ENCODE assay signal across 9 mouse cellular contexts in genomic region chr5:137032033-137032421, GRCm38 (mm10). TPM values are rescaled to one million over a fixed set of nuclear protein-coding genes. Genes with fewer than 3 reads are reported as not detected.
A peak's percentile ranks its signal among the peaks of the same experiment; 100 is the strongest.
DNase-seq lines count a peak whose midpoint lies in the region; ATAC-seq and TF ChIP-seq lines count a peak whose summit lies in the region.
"Had no signal": no experiment of that assay in that cellular context is flagged by ENCODE, and none has a peak within 500 bp of the region (broad histone marks: within the 10 kb centered on the region; RNA-seq: fewer than 3 reads in every experiment).

No protein-coding gene starts in this region.

- TF ChIP-seq EP300 in heart, adult 2 months (IDR thresholded peaks at IDR 0.05; ENCODE audit: insufficient read depth, low read depth, low read length), result no peak

- H3K9me3 ChIP-seq in G1E (replicated peaks), result peaks cover 8% of the 10 kb centered on the region
- no peaks in the 10 kb centered on the region for H3K9me3 ChIP-seq in embryonic facial prominence, embryonic 11.5 days (replicated peaks; ENCODE audit: control insufficient read depth, low read length)
- H3K9me3 ChIP-seq in hindbrain, embryonic 15.5 days, result no peaks in the 10 kb centered on the region
- H3K9me3 ChIP-seq in liver, embryonic 11.5 days (ENCODE audit: control insufficient read depth, low read length), result no peaks in the 10 kb centered on the region

- H3K4me1 ChIP-seq in heart, adult 2 months (ENCODE audit: control insufficient read depth, insufficient read depth, low read length), result peaks cover 2% of the 10 kb centered on the region
- peaks cover 61% of the 10 kb centered on the region for H3K4me1 ChIP-seq in G1E (ENCODE audit: insufficient read depth, low read depth, low read length)
- peaks cover 11% of the 10 kb centered on the region; the same call in 1 of the 2 replicates for H3K4me1 ChIP-seq in embryonic facial prominence, embryonic 11.5 days (ENCODE audit: control insufficient read depth, insufficient read depth, low read length)
- H3K4me1 ChIP-seq in hindbrain, embryonic 15.5 days (replicated peaks), result peaks cover 38% of the 10 kb centered on the region
- H3K4me1 ChIP-seq in liver, embryonic 11.5 days (replicated peaks; ENCODE audit: control insufficient read depth, insufficient read depth, low read length), result peaks cover 23% of the 10 kb centered on the region

- DNase-seq in heart, adult 2 months, result peak in 1 of 2 experiments; percentile 34
- DNase-seq in heart, postnatal 14 days, result no peak
- peak; percentile 49 for DNase-seq in G1E (ENCODE audit: low spot score)
- peak; percentile 15 for DNase-seq in embryonic facial prominence, embryonic 11.5 days (ENCODE audit: low spot score)
- peak; percentile 48 for DNase-seq in liver, embryonic 11.5 days (ENCODE audit: low spot score)
- DNase-seq in retina, postnatal 1 day, result peak; percentile 43
- DNase-seq in ovary, adult 18-20 months (ENCODE audit: low spot score), result no peak

- H3K27me3 ChIP-seq in heart, adult 2 months (ENCODE audit: control insufficient read depth, insufficient read depth, low read length), result peaks cover 16% of the 10 kb centered on the region
- peaks cover 51% of the 10 kb centered on the region for H3K27me3 ChIP-seq in G1E (ENCODE audit: insufficient read depth, low read length)
- peaks cover 43% of the 10 kb centered on the region for H3K27me3 ChIP-seq in embryonic facial prominence, embryonic 11.5 days (ENCODE audit: control insufficient read depth, insufficient read depth, low read length)
- peaks cover 21% of the 10 kb centered on the region for H3K27me3 ChIP-seq in hindbrain, embryonic 15.5 days
- H3K27me3 ChIP-seq in liver, embryonic 11.5 days (replicated peaks; ENCODE audit: control insufficient read depth, insufficient read depth, low read length), result peaks cover 56% of the 10 kb centered on the region

- H3K4me2 ChIP-seq in embryonic facial prominence, embryonic 11.5 days (ENCODE audit: low read depth, low read length), result peak overlapping the region; percentile 97
- peak overlapping the region; percentile 99 for H3K4me2 ChIP-seq in hindbrain, embryonic 15.5 days
- H3K4me2 ChIP-seq in liver, embryonic 11.5 days, result peak overlapping the region; percentile 98

- TF ChIP-seq POLR2A in heart, adult 2 months (IDR thresholded peaks at IDR 0.05; ENCODE audit: insufficient read depth, low read depth, low read length), result no peak

- no peak overlapping the region for H3K27ac ChIP-seq in heart, adult 2 months
- no peak overlapping the region for H3K27ac ChIP-seq in embryonic facial prominence, embryonic 11.5 days (replicated peaks; ENCODE audit: low read depth, low read length)
- H3K27ac ChIP-seq in hindbrain, embryonic 15.5 days (replicated peaks), result peak overlapping the region; percentile 61; the same call in 1 of the 2 replicates
- no peak overlapping the region for H3K27ac ChIP-seq in liver, embryonic 11.5 days (ENCODE audit: low read depth, low read length)
- H3K27ac ChIP-seq: macrophage had no signal

- H3K79me2 ChIP-seq in heart, adult 2 months (replicated peaks; ENCODE audit: control insufficient read depth, insufficient read depth, low read length), result no peaks in the 10 kb centered on the region

- peak overlapping the region; percentile 40; the same call in 1 of the 2 replicates for H3K9ac ChIP-seq in heart, adult 2 months (ENCODE audit: low read depth, low read length)
- H3K9ac ChIP-seq in embryonic facial prominence, embryonic 11.5 days (replicated peaks; ENCODE audit: low read length), result no peak overlapping the region
- peak overlapping the region; percentile 53 for H3K9ac ChIP-seq in hindbrain, embryonic 15.5 days
- no peak overlapping the region for H3K9ac ChIP-seq in liver, embryonic 11.5 days (ENCODE audit: low read depth, low read length)

- under 1% methylated on average over 30 of the region's 33 CpGs for WGBS in heart, adult 2 months
- WGBS in embryonic facial prominence, embryonic 11.5 days, result under 1% methylated on average over 32 of the region's 33 CpGs
- under 1% methylated on average over 33 of the region's 33 CpGs for WGBS in hindbrain, embryonic 15.5 days
- WGBS in liver, embryonic 11.5 days, result under 1% methylated on average over 33 of the region's 33 CpGs

- ATAC-seq in G1E (ENCODE audit: extremely low read depth, insufficient number of reproducible peaks, low FRiP score, poor library complexity, severe bottlenecking), result no peak
- ATAC-seq in embryonic facial prominence, embryonic 11.5 days (replicated peaks; ENCODE audit: insufficient number of reproducible peaks, low FRiP score, low TSS enrichment, low read depth), result no peak
- ATAC-seq in hindbrain, embryonic 15.5 days (ENCODE audit: low FRiP score, low read depth), result no peak
- no peak for ATAC-seq in liver, embryonic 11.5 days (replicated peaks; ENCODE audit: low FRiP score)

- H3K36me3 ChIP-seq in heart, adult 2 months (ENCODE audit: control insufficient read depth, insufficient read depth, low read length), result no peaks in the 10 kb centered on the region
- H3K36me3 ChIP-seq in G1E (replicated peaks), result peaks cover 31% of the 10 kb centered on the region
- H3K36me3 ChIP-seq in embryonic facial prominence, embryonic 11.5 days (replicated peaks; ENCODE audit: control insufficient read depth, insufficient read depth, low read depth, low read length), result no peaks in the 10 kb centered on the region; the same call in 1 of the 2 replicates
- H3K36me3 ChIP-seq in hindbrain, embryonic 15.5 days, result peaks cover 12% of the 10 kb centered on the region; the same call in 1 of the 2 replicates
- H3K36me3 ChIP-seq in liver, embryonic 11.5 days (ENCODE audit: control insufficient read depth, insufficient read depth, low read length), result no peaks in the 10 kb centered on the region; the same call in 1 of the 2 replicates

- intact Hi-C loops in heart, adult 2 months (cut with DNase I), result loop anchor here (2.0 kb wide), 1 partner anchor 15 kb away; the partner anchor contains the start of gene Ap1s1
- intact Hi-C loops in heart, postnatal 14 days (cut with DNase I), result no loop called here

- H3K4me3 ChIP-seq in heart, adult 2 months, result peak overlapping the region; percentile 50
- H3K4me3 ChIP-seq in G1E (ENCODE audit: low read depth, low read length), result peak overlapping the region; percentile 72
- H3K4me3 ChIP-seq in embryonic facial prominence, embryonic 11.5 days (ENCODE audit: low read depth, low read length), result peak overlapping the region; percentile 36
- peak overlapping the region; percentile 58 for H3K4me3 ChIP-seq in hindbrain, embryonic 15.5 days
- peak overlapping the region; percentile 56 for H3K4me3 ChIP-seq in liver, embryonic 11.5 days (ENCODE audit: low read depth, low read length)

- no peak for TF ChIP-seq CTCF in heart, adult 2 months (IDR thresholded peaks at IDR 0.05)
- TF ChIP-seq CTCF in G1E (IDR thresholded peaks at IDR 0.05; ENCODE audit: low read depth, low read length), result no peak

RNA-seq across cellular contexts. Expression of gene Vgf, which starts 5.8 kb away (rescaled TPM):
- total RNA-seq in heart, adult 2 months (2021), result not detected
- polyA plus RNA-seq in heart, adult 2 months (2012; rRNA removed), result 0.06 TPM in 2 replicates
- not detected for total RNA-seq in heart, postnatal 14 days (2021)
- total RNA-seq in G1E (2014; fragmentation: Nextera tagmentation) (not detected in 2 replicates), G1E (2017) (0.06 and 0.11 TPM in 2 replicates)
- 0.56 and 0.59 TPM in 2 replicates for polyA plus RNA-seq in G1E (2012)
- polyA plus RNA-seq in embryonic facial prominence, embryonic 11.5 days (2014; fragmentation: Nextera tagmentation; extraction: Ambion mirVana), result 0.68 and 0.72 TPM in 2 replicates
- polyA plus RNA-seq in hindbrain, embryonic 15.5 days (2015; fragmentation: Nextera tagmentation; extraction: Ambion mirVana), result 15.2 and 15.4 TPM in 2 replicates
- polyA plus RNA-seq in liver, embryonic 11.5 days (2014; fragmentation: Nextera tagmentation; extraction: Ambion mirVana), result 0.07 TPM in 1 of 2 replicates, not detected in the other
- polyA plus RNA-seq: macrophage had no signal

RNA-seq across cellular contexts. Expression of gene Ap1s1, which starts 13.9 kb away (rescaled TPM):
- total RNA-seq in heart, adult 2 months (2021), result 10 to 100 TPM; 33.9 to 36.8 TPM
- 23.4 and 38.6 TPM in 2 replicates for polyA plus RNA-seq in heart, adult 2 months (2012; rRNA removed)
- total RNA-seq in heart, postnatal 14 days (2021), result 10 to 100 TPM; 41.9 to 50.2 TPM
- 36.8 and 37.5 TPM in 2 replicates for total RNA-seq in G1E (2014; fragmentation: Nextera tagmentation)
- total RNA-seq in G1E (2017), result 104 and 115 TPM in 2 replicates
- polyA plus RNA-seq in G1E (2012), result 136 and 173 TPM in 2 replicates
- 144 and 159 TPM in 2 replicates for polyA plus RNA-seq in embryonic facial prominence, embryonic 11.5 days (2014; fragmentation: Nextera tagmentation; extraction: Ambion mirVana)
- polyA plus RNA-seq in hindbrain, embryonic 15.5 days (2015; fragmentation: Nextera tagmentation; extraction: Ambion mirVana), result 237 and 239 TPM in 2 replicates
- 163 and 175 TPM in 2 replicates for polyA plus RNA-seq in liver, embryonic 11.5 days (2014; fragmentation: Nextera tagmentation; extraction: Ambion mirVana)

RNA-seq across cellular contexts. Expression of gene Serpine1, which starts 40.0 kb away (rescaled TPM):
- 10 to 100 TPM; 24.0 to 29.6 TPM for total RNA-seq in heart, adult 2 months (2021)
- 21.9 and 41.8 TPM in 2 replicates for polyA plus RNA-seq in heart, adult 2 months (2012; rRNA removed)
- total RNA-seq in heart, postnatal 14 days (2021), result 10 to 100 TPM; 12.5 TPM
- total RNA-seq in G1E (2014; fragmentation: Nextera tagmentation) (76.9 and 92.3 TPM in 2 replicates), G1E (2017) (18.6 and 20.4 TPM in 2 replicates)
- 1.1 and 1.9 TPM in 2 replicates for polyA plus RNA-seq in G1E (2012)
- 0.17 TPM in 1 of 2 replicates, not detected in the other for polyA plus RNA-seq in embryonic facial prominence, embryonic 11.5 days (2014; fragmentation: Nextera tagmentation; extraction: Ambion mirVana)
- 0.17 and 0.29 TPM in 2 replicates for polyA plus RNA-seq in hindbrain, embryonic 15.5 days (2015; fragmentation: Nextera tagmentation; extraction: Ambion mirVana)
- 0.09 and 0.15 TPM in 2 replicates for polyA plus RNA-seq in liver, embryonic 11.5 days (2014; fragmentation: Nextera tagmentation; extraction: Ambion mirVana)

RNA-seq across cellular contexts. Expression of gene Znhit1, which starts 44.2 kb away (rescaled TPM):
- total RNA-seq in heart, adult 2 months (2021), result 10 to 100 TPM; 65.5 to 70.1 TPM
- 53.6 and 58.4 TPM in 2 replicates for polyA plus RNA-seq in heart, adult 2 months (2012; rRNA removed)
- total RNA-seq in heart, postnatal 14 days (2021), result 10 to 100 TPM; 50.4 to 54.9 TPM
- total RNA-seq in G1E (2014; fragmentation: Nextera tagmentation) (88.7 and 113 TPM in 2 replicates), G1E (2017) (35.5 and 43.4 TPM in 2 replicates)
- polyA plus RNA-seq in G1E (2012), result 247 and 287 TPM in 2 replicates
- 101 and 104 TPM in 2 replicates for polyA plus RNA-seq in embryonic facial prominence, embryonic 11.5 days (2014; fragmentation: Nextera tagmentation; extraction: Ambion mirVana)
- polyA plus RNA-seq in hindbrain, embryonic 15.5 days (2015; fragmentation: Nextera tagmentation; extraction: Ambion mirVana), result 134 and 145 TPM in 2 replicates
- 93.8 and 97.2 TPM in 2 replicates for polyA plus RNA-seq in liver, embryonic 11.5 days (2014; fragmentation: Nextera tagmentation; extraction: Ambion mirVana)

RNA-seq across cellular contexts. Expression of gene Plod3, which starts 45.2 kb away (rescaled TPM):
- total RNA-seq in heart, adult 2 months (2021), result 10 to 100 TPM; 32.0 to 37.1 TPM
- 30.3 and 30.8 TPM in 2 replicates for polyA plus RNA-seq in heart, adult 2 months (2012; rRNA removed)
- total RNA-seq in heart, postnatal 14 days (2021), result 10 to 100 TPM; 40.3 to 42.2 TPM
- total RNA-seq in G1E (2014; fragmentation: Nextera tagmentation), result 21.4 and 39.8 TPM in 2 replicates
- total RNA-seq in G1E (2017), result 19.7 and 20.7 TPM in 2 replicates
- 33.1 and 33.9 TPM in 2 replicates for polyA plus RNA-seq in G1E (2012)
- polyA plus RNA-seq in embryonic facial prominence, embryonic 11.5 days (2014; fragmentation: Nextera tagmentation; extraction: Ambion mirVana), result 23.1 and 28.0 TPM in 2 replicates
- 37.7 and 39.1 TPM in 2 replicates for polyA plus RNA-seq in hindbrain, embryonic 15.5 days (2015; fragmentation: Nextera tagmentation; extraction: Ambion mirVana)
- 28.7 and 29.2 TPM in 2 replicates for polyA plus RNA-seq in liver, embryonic 11.5 days (2014; fragmentation: Nextera tagmentation; extraction: Ambion mirVana)

Comparison
In these comparisons a context has a peak if more than half of its experiments do, and no peak if none do; other contexts are left out.
1. DNase-seq: peak in G1E (single experiment), embryonic facial prominence, embryonic 11.5 days (single experiment), liver, embryonic 11.5 days (single experiment) and retina, postnatal 1 day (single experiment); none in heart, postnatal 14 days (0 of 2) and ovary, adult 18-20 months (single experiment).
2. H3K9ac ChIP-seq: peak in heart, adult 2 months (single experiment) and hindbrain, embryonic 15.5 days (single experiment); none in embryonic facial prominence, embryonic 11.5 days (single experiment) and liver, embryonic 11.5 days (single experiment).
3. Peak in every context shown above with its lines, with median percentiles within 50 percentile points of each other: H3K4me3 ChIP-seq and H3K4me2 ChIP-seq.